Comparison of ENCODE assay signal across 8 mouse cellular contexts in genomic region chr3:89417840-89418169, GRCm38 (mm10). TPM values are rescaled to one million over a fixed set of nuclear protein-coding genes. Genes with fewer than 3 reads are reported as not detected.
DNase-seq lines count a peak whose midpoint lies in the region; ATAC-seq and TF ChIP-seq lines count a peak whose summit lies in the region.

No protein-coding gene starts in this region.

- H3K36me3 ChIP-seq in lung, embryonic 15.5 days, result peaks cover 28% of the 10 kb centered on the region
- H3K36me3 ChIP-seq in embryonic facial prominence, embryonic 15.5 days, result peaks cover 31% of the 10 kb centered on the region
- peaks cover 33% of the 10 kb centered on the region for H3K36me3 ChIP-seq in limb, embryonic 14.5 days (ENCODE audit: control insufficient read depth, insufficient read depth, low read length)

- H3K4me1 ChIP-seq in lung, embryonic 15.5 days, result peaks cover 38% of the 10 kb centered on the region
- peaks cover 47% of the 10 kb centered on the region for H3K4me1 ChIP-seq in embryonic facial prominence, embryonic 15.5 days
- H3K4me1 ChIP-seq in limb, embryonic 14.5 days (ENCODE audit: control insufficient read depth, insufficient read depth, low read length), result peaks cover 25% of the 10 kb centered on the region
- peaks cover 17% of the 10 kb centered on the region for H3K4me1 ChIP-seq in olfactory bulb, adult 2 months (ENCODE audit: control insufficient read depth, insufficient read depth, low read length)

- H3K9ac ChIP-seq in lung, embryonic 15.5 days, result peak overlapping the region; percentile 60
- peak overlapping the region; percentile 22 for H3K9ac ChIP-seq in embryonic facial prominence, embryonic 15.5 days
- peak overlapping the region; percentile 64 for H3K9ac ChIP-seq in limb, embryonic 14.5 days (ENCODE audit: low read depth, low read length, severe bottlenecking)

- ATAC-seq in lung, embryonic 15.5 days (ENCODE audit: borderline replicate concordance, extremely low read depth, low FRiP score, low TSS enrichment), result peak; percentile 12; the same call in 1 of the 2 replicates
- ATAC-seq in embryonic facial prominence, embryonic 15.5 days (ENCODE audit: insufficient number of reproducible peaks, low FRiP score, low TSS enrichment, low read depth), result peak; percentile 32
- peak; percentile 45 for ATAC-seq in limb, embryonic 14.5 days (ENCODE audit: low FRiP score, low read depth)

- no peaks in the 10 kb centered on the region for H3K9me3 ChIP-seq in lung, embryonic 15.5 days
- no peaks in the 10 kb centered on the region for H3K9me3 ChIP-seq in embryonic facial prominence, embryonic 15.5 days (replicated peaks)
- no peaks in the 10 kb centered on the region for H3K9me3 ChIP-seq in limb, embryonic 14.5 days (ENCODE audit: control insufficient read depth, low read length)

- DNase-seq in lung, postnatal 36 days, result no peak
- DNase-seq in limb, embryonic 14.5 days (ENCODE audit: low spot score), result peak; percentile 86
- no peak for DNase-seq in natural killer cell, adult 2 months (ENCODE audit: low spot score in 2 of 2)
- no peak for DNase-seq in left cerebral cortex, adult 11 months (ENCODE audit: low spot score)
- no peak for DNase-seq in spleen, adult 12 weeks (ENCODE audit: low spot score)

- peak overlapping the region; percentile 77 for H3K4me2 ChIP-seq in lung, embryonic 15.5 days
- H3K4me2 ChIP-seq in embryonic facial prominence, embryonic 15.5 days (replicated peaks), result peak overlapping the region; percentile 80
- H3K4me2 ChIP-seq in limb, embryonic 14.5 days (replicated peaks; ENCODE audit: low read depth, low read length, severe bottlenecking), result peak overlapping the region; percentile 84

- H3K27me3 ChIP-seq in lung, embryonic 15.5 days, result no peaks in the 10 kb centered on the region
- no peaks in the 10 kb centered on the region for H3K27me3 ChIP-seq in embryonic facial prominence, embryonic 15.5 days
- no peaks in the 10 kb centered on the region for H3K27me3 ChIP-seq in limb, embryonic 14.5 days (ENCODE audit: control insufficient read depth, insufficient read depth, low read length)

- H3K4me3 ChIP-seq in lung, embryonic 15.5 days, result peak overlapping the region; percentile 67
- H3K4me3 ChIP-seq in embryonic facial prominence, embryonic 15.5 days (replicated peaks), result peak overlapping the region; percentile 58
- H3K4me3 ChIP-seq in limb, embryonic 14.5 days (replicated peaks; ENCODE audit: low read length), result peak overlapping the region; percentile 61
- peak overlapping the region; percentile 61 for H3K4me3 ChIP-seq in olfactory bulb, adult 2 months (ENCODE audit: insufficient read depth, low read depth, low read length)

- under 1% methylated on average over 20 of the region's 20 CpGs for WGBS in lung, embryonic 15.5 days
- WGBS in embryonic facial prominence, embryonic 15.5 days, result under 1% methylated on average over 20 of the region's 20 CpGs
- WGBS in limb, embryonic 14.5 days, result 0% methylated on average over 20 of the region's 20 CpGs
- under 1% methylated on average over 20 of the region's 20 CpGs for WGBS in olfactory bulb, adult 2 months

- TF ChIP-seq POLR2A in limb, embryonic 14.5 days (IDR thresholded peaks at IDR 0.05; ENCODE audit: borderline replicate concordance, extremely low read depth, insufficient read depth, insufficient read length), result no peak
- TF ChIP-seq POLR2A in olfactory bulb, adult 2 months (IDR thresholded peaks at IDR 0.05; ENCODE audit: insufficient read depth, low read depth, low read length), result no peak

- H3K27ac ChIP-seq in lung, embryonic 15.5 days, result peak overlapping the region; percentile 92
- peak overlapping the region; percentile 98 for H3K27ac ChIP-seq in embryonic facial prominence, embryonic 15.5 days (replicated peaks)
- H3K27ac ChIP-seq in limb, embryonic 14.5 days (replicated peaks; ENCODE audit: low read depth, low read length), result peak overlapping the region; percentile 88
- no peak overlapping the region for H3K27ac ChIP-seq in olfactory bulb, adult 2 months (ENCODE audit: insufficient read depth, low read depth, low read length)

- no peak for TF ChIP-seq CTCF in olfactory bulb, adult 2 months (IDR thresholded peaks at IDR 0.05; ENCODE audit: insufficient read depth, low read depth, low read length)

RNA-seq across cellular contexts. Expression of gene Cks1b, which starts 0.4 kb away (rescaled TPM):
- polyA plus RNA-seq in lung, embryonic 15.5 days (2015; fragmentation: Nextera tagmentation; extraction: Ambion mirVana), result 556 and 595 TPM in 2 replicates
- polyA plus RNA-seq in embryonic facial prominence, embryonic 15.5 days (2015; fragmentation: Nextera tagmentation; extraction: Ambion mirVana), result 342 and 356 TPM in 2 replicates
- polyA plus RNA-seq in limb, embryonic 14.5 days (2012; rRNA removed), result 247 and 268 TPM in 2 replicates
- 473 and 476 TPM in 2 replicates for polyA plus RNA-seq in limb, embryonic 14.5 days (2014; fragmentation: Nextera tagmentation; extraction: Ambion mirVana)
- polyA plus RNA-seq in olfactory bulb, adult 2 months (2012; ENCODE audit: insufficient read depth, insufficient read length, low replicate concordance, missing spikeins), result not detected in 2 replicates

RNA-seq across cellular contexts. Expression of gene Shc1, which starts 0.4 kb away (rescaled TPM):
- polyA plus RNA-seq in lung, embryonic 15.5 days (2015; fragmentation: Nextera tagmentation; extraction: Ambion mirVana), result 108 and 111 TPM in 2 replicates
- 110 and 113 TPM in 2 replicates for polyA plus RNA-seq in embryonic facial prominence, embryonic 15.5 days (2015; fragmentation: Nextera tagmentation; extraction: Ambion mirVana)
- polyA plus RNA-seq in limb, embryonic 14.5 days (2012; rRNA removed), result 134 and 166 TPM in 2 replicates
- polyA plus RNA-seq in limb, embryonic 14.5 days (2014; fragmentation: Nextera tagmentation; extraction: Ambion mirVana), result 72.5 and 80.0 TPM in 2 replicates
- polyA plus RNA-seq in olfactory bulb, adult 2 months (2012; ENCODE audit: insufficient read depth, insufficient read length, low replicate concordance, missing spikeins), result not detected in 2 replicates

RNA-seq across cellular contexts. Expression of gene Flad1, which starts 6.1 kb away (rescaled TPM):
- polyA plus RNA-seq in lung, embryonic 15.5 days (2015; fragmentation: Nextera tagmentation; extraction: Ambion mirVana), result 21.3 and 23.1 TPM in 2 replicates
- polyA plus RNA-seq in embryonic facial prominence, embryonic 15.5 days (2015; fragmentation: Nextera tagmentation; extraction: Ambion mirVana), result 28.5 and 34.6 TPM in 2 replicates
- polyA plus RNA-seq in limb, embryonic 14.5 days (2012; rRNA removed), result 32.8 and 36.0 TPM in 2 replicates
- polyA plus RNA-seq in limb, embryonic 14.5 days (2014; fragmentation: Nextera tagmentation; extraction: Ambion mirVana), result 26.8 and 27.1 TPM in 2 replicates
- not detected in 2 replicates for polyA plus RNA-seq in olfactory bulb, adult 2 months (2012; ENCODE audit: insufficient read depth, insufficient read length, low replicate concordance, missing spikeins)

RNA-seq across cellular contexts. Expression of gene Pygo2, which starts 12.2 kb away (rescaled TPM):
- 40.6 and 41.1 TPM in 2 replicates for polyA plus RNA-seq in lung, embryonic 15.5 days (2015; fragmentation: Nextera tagmentation; extraction: Ambion mirVana)
- polyA plus RNA-seq in embryonic facial prominence, embryonic 15.5 days (2015; fragmentation: Nextera tagmentation; extraction: Ambion mirVana), result 47.7 and 51.3 TPM in 2 replicates
- 83.4 and 121 TPM in 2 replicates for polyA plus RNA-seq in limb, embryonic 14.5 days (2012; rRNA removed)
- 58.3 and 65.3 TPM in 2 replicates for polyA plus RNA-seq in limb, embryonic 14.5 days (2014; fragmentation: Nextera tagmentation; extraction: Ambion mirVana)
- not detected in 2 replicates for polyA plus RNA-seq in olfactory bulb, adult 2 months (2012; ENCODE audit: insufficient read depth, insufficient read length, low replicate concordance, missing spikeins)

RNA-seq across cellular contexts. Expression of gene Lenep, which starts 15.2 kb away (rescaled TPM):
- polyA plus RNA-seq in lung, embryonic 15.5 days (2015; fragmentation: Nextera tagmentation; extraction: Ambion mirVana), result not detected in 2 replicates
- polyA plus RNA-seq in embryonic facial prominence, embryonic 15.5 days (2015; fragmentation: Nextera tagmentation; extraction: Ambion mirVana), result 0.25 and 0.91 TPM in 2 replicates
- 2.4 and 2.8 TPM in 2 replicates for polyA plus RNA-seq in limb, embryonic 14.5 days (2012; rRNA removed)
- polyA plus RNA-seq in limb, embryonic 14.5 days (2014; fragmentation: Nextera tagmentation; extraction: Ambion mirVana), result not detected in 2 replicates
- not detected in 2 replicates for polyA plus RNA-seq in olfactory bulb, adult 2 months (2012; ENCODE audit: insufficient read depth, insufficient read length, low replicate concordance, missing spikeins)

Comparison
In these comparisons a context has a peak if more than half of its experiments do, and no peak if none do; other contexts are left out.
1. RNA of gene Cks1b, which starts 0.4 kb away (polyA plus RNA-seq): 556 to 595 TPM in lung, embryonic 15.5 days, 247 to 476 TPM in limb, embryonic 14.5 days and 342 to 356 TPM in embryonic facial prominence, embryonic 15.5 days; not detected in olfactory bulb, adult 2 months; every median in the first group is over 100 times any median in the second.
2. RNA of gene Shc1, which starts 0.4 kb away (polyA plus RNA-seq): 72.5 to 166 TPM in limb, embryonic 14.5 days, 110 to 113 TPM in embryonic facial prominence, embryonic 15.5 days and 108 to 111 TPM in lung, embryonic 15.5 days; not detected in olfactory bulb, adult 2 months; every median in the first group is over 10 times any median in the second.
3. RNA of gene Flad1, which starts 6.1 kb away (polyA plus RNA-seq): 28.5 to 34.6 TPM in embryonic facial prominence, embryonic 15.5 days, 26.8 to 36.0 TPM in limb, embryonic 14.5 days and 21.3 to 23.1 TPM in lung, embryonic 15.5 days; not detected in olfactory bulb, adult 2 months; every median in the first group is over 10 times any median in the second.
4. Peak in every context shown above with its lines, with median percentiles within 50 percentile points of each other: ATAC-seq, H3K4me2 ChIP-seq, H3K4me3 ChIP-seq and H3K9ac ChIP-seq.